Mouse (Mus musculus): Measurements from ENCODE around the gene Ankra2.
A peak's percentile ranks its signal among the peaks of the same experiment; 100 is the strongest.

The Ankra2 gene

DNA sequence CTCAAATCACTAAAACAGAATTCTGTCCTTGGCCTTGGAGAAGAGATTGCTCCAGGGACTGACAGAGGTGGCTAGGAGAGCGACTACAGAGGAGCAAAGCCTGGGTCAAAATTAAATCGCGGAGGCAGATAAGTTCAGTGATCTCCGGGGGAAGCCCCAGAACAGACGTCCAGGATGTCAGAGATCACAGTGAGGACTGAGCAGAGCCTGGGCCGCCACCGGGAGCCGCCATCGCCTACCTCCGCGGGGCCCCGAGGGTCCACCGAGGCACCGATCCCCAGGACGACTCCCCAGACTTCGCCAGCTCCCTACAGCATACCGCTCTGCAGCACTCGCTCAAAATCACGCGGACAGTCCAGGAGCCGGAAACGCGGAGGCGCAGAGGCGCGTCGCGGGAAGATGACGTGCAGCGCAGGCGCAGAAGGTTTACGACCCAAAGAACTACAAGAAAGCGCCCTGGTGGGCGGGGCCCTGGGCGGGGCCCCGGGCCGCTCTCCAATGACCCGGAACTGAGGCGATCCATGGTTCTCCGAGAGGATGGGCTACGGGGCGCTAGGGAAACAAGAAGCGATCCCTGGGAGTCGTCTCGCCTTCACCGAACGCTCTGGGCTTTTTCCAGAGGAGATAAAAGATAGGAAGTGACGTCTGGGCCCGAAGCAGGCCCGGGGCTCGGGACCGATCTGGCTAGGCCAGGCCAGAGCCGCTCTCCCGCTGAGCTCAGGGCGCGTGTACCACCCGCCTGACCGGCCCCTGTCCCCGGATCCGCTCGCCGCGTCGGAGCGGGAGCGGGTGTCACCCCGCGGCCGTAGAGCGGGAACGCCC, at the start of gene Ankra2, which contains the start of gene Utp15:
Gene Ankra2, plus strand, starts transcription at position 439 of the 822 bp plus-strand sequence.
Gene Utp15, minus strand, starts transcription at position 406 of the 822 bp plus-strand sequence.
- DNase-seq = peak; percentile 96

- no peak for DNase-seq
These were observed 40.0 kb upstream of the Ankra2 start for GRCm38 (mm10) chr13:98222848-98223247.

GRCm38 (mm10) chr13:98226225-98226624, 36.6 kb upstream of the Ankra2 start:
- DNase-seq = no peak

DNA sequence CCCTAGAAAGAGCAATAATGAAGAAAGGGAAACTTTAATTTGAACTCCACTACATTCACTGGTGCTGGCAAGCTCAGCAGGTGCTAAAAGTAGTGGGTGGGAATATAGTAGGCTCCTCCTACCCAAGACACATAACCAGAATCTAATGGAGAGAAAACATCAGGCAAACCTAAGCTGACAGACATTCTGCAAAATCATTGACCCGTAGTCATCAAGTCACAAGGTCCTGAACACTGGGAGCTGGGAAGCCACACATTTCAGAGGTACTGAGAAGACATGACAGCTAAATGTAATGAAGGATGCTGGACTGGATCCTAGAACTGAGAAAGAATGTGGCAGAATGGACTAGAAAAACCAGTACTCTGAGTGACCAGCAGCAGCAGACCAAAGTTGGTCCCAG, 32.4 kb upstream of the Ankra2 start:
- DNase-seq = no peak

GRCm38 (mm10) chr13:98235451-98235850, 27.4 kb upstream of the Ankra2 start:
- no peak for DNase-seq

DNA sequence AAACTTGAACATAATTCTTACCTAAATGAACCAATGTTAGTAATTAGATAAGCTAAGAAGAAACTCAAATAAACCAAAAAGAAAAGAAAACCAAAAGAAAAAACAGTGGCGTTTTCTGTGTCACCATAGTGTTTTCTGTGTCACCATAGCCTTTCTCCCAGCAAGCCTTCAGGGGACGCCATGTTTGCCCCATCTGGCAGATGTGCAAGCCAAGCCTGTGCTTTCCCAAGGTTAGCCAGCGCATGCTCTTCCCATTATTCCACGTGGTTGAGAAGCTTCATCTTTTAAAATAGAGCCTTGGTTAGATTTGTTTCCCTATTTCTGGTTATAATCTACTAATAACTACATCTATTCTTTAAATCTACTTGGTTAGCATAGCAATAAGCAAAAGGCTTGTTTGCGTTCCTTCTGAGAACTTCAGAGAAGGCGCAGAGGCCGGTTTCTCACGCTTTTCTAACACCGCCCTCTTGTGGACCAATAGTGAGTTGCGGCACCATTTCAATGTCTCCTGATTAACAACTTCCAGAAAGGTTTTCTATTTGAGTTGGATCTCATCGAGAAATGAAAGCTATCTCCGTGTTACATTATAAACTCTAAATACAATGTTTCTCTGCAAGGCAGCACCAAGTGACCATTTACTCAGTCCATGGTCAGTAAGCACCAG, 22.8 kb upstream of the Ankra2 start:
- peak; percentile 17 to 42 for DNase-seq

DNA sequence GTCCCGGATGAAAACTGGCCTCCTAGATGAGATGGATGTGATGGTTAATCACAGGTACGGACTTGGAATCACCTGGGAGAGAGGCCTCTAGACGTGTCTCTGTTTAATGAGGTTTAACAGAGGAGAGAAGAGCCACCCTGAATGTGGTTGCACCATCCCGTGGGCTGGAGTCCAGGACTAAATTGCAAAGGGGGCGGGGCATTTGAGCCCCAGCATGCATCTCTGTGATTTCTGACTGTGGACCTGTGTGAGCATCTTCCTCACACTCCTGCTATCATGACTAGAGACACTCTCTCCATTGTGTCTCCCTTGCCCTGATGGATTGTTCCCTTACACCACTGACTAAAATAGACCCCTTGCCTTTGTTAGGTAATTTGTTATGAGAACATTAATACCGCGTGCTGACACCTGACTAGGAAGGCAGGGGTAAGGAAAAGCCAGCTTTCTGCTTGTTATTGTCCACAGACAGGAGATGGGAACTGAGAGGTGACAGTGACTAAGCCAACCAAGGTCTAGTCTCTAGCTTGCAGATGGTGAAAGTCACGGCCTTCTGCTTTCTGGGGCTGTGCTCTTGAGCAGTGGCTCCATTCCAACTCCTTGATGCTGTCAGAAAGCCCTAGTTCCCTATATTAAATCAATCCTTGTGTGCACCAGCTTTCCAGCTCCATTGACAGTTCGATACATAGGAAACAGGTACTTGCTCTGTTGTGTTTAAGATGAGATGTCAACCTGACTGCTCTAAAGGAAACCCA, 21.2 kb upstream of the Ankra2 start:
- DNase-seq = no peak

DNA sequence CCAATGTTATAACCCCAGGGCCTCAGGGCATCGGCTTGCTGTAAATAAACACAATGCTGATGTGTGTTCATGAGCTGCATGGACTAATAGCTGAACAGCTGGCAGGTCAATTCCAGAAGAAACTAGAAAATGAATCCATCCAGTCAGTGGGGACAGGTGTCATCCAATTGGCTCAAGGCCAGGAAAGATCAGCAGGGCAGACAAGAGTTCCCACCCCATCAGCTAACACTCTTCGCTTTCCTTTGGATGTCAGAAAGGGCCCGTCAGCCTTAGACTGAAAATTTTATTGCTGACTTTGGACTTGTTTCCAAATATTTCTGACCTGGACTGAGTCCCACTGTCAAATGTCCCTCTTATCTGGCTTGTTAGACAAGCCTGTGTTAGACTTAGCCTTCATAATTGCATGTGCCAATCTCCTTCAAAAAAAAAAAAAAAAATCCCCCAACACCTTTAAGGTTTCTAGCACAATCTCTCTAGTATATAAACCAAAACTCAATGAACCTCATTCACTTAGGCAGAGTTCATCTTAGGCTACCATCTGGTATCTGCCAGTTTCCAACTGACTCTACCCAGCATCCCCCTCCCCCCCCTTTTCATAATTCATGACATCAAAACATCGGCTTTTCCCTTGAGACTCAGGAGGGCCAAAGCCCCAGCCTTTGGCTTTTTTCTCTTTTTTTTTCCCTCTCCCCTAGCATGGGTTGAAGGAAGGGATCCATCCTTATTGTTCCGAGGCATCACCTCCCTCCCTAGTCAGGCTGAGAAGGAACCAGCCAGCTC, 18.1 kb upstream of the Ankra2 start:
- no peak for DNase-seq

- DNase-seq = no peak
These were observed 17.5 kb upstream of the Ankra2 start for GRCm38 (mm10) chr13:98245386-98245785.

- no peak for DNase-seq
These were observed 13.3 kb upstream of the Ankra2 start for GRCm38 (mm10) chr13:98249594-98249993.

DNA sequence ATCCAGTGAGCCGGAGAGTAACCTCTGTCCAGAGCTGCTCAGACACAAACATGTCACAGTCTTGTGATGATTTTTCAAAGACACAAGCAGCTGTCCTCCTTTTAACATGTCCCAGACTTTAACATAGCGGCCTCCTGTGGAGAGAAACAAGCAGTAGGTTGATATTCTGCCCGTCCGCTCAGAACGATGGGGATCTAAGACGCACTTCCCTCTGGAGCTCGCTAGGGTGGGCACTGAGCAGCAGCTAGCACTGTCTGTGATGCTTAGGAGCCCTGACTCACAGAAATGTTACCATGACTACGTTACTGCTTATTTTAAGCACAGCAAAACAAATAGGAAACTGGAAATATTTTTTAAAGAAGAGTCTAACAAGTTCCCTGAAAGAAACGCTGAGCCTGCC, 8.0 kb upstream of the Ankra2 start:
- no peak for DNase-seq

DNA sequence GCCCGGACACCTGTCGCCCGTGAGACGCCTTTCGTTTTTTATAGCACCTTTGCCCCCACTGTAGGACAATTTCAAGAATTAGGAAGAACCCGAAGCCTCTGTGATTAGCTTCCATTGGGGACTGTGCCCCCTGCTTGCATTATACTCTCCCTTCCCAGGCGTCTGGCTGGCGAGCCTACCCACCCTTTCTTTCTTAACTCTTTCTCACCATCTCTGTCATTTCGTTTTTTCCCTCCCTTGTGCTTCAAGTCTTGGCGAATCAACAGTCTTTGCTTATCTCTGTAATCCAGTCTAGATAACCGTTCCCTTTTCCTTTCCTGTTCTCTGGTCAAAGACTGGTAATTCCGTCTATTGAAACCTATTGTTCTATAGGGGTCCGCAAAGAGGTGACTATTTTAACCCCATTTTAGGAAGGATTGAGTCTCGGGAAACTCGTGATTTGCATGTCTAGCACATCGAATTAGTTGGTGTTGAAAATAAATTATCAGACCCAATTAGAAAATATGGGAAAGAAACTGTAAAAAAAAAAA, 649 bp downstream of the Ankra2 start:
- no peak for DNase-seq

GRCm38 (mm10) chr13:98264111-98264510, 1.2 kb downstream of the Ankra2 start:
- no peak for DNase-seq

DNA sequence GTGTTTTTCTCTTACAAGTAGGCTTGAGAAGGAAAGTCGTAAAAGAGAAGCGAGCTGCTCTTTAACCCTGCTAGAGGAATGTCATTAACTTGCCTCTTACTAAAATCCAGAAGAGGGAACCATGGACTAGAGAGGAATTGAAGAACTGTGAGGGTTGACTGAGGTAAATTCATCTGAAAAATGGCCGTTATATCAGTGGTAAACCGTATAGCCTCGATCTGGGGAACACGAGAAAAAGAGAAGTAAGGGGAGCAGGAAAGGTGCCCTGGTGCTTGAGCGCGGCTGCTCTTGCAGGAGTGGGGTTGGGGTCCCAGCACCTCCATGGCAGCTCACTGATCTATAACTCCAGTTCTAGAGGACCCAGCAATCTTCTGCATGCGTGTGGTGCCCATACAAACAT, 11.1 kb downstream of the Ankra2 start:
- no peak for DNase-seq

GRCm38 (mm10) chr13:98275646-98276045, 12.8 kb downstream of the Ankra2 start:
- DNase-seq = no peak

- DNase-seq = no peak
These were observed 13.4 kb downstream of the Ankra2 start for GRCm38 (mm10) chr13:98276253-98276652.

GRCm38 (mm10) chr13:98277501-98277900, 14.6 kb downstream of the Ankra2 start:
- DNase-seq = no peak

DNA sequence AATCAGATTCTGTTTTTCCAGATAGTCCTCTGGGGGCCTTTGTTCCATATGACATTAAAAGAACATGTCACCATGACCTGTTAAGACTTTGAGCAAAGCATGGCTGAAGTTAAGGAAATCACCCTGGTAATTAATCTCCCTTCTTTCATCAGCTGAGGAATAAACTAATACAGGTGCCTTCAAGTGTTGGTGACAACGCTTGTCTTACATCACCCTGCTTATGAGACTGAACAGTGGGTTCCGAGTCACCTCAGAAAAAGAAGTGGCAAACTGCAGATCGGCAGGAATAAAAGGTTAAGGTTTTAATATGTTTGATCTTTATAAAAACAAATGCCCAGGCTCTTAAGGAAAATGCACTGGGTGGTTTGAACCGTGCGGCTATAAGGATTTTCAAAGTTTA, 16.8 kb downstream of the Ankra2 start, which contains the start of gene Gm21976:
Gene Gm21976, plus strand, starts transcription at position 202 of the 400 bp plus-strand sequence.
- DNase-seq = no peak

DNA sequence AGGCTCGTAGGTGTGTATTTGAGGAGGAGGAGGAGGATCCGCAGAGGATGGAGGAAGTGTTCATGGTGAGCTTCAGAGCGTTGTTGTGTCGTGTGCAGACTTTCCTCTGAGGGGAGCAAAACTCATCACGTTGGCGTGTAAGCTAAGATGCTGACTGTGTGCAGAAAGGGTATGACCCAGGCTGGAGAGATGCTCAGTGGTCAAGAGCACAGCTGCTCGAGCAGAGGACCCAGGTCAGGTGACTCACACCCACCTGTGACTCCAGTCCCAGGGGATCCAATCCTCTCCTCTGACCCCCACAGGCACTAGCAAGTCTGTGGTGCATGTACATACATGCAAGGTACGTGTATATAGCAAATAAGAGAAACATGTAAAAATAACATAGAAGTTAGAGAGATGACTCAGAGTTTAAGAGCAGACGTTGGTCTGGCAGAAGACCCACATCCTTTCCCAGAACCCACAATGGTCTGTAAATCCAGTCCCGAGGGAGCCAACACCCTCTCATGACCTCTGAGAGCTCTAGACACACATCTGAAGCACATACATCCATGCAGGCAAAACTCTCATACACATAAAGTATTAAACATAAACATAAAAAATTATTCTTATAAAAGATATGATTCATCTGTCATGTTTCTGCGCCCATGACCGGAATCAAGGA, 18.2 kb downstream of the Ankra2 start:
- no peak for DNase-seq

GRCm38 (mm10) chr13:98290719-98291118, 27.8 kb downstream of the Ankra2 start:
- no peak for DNase-seq

GRCm38 (mm10) chr13:98291712-98292111, 28.8 kb downstream of the Ankra2 start:
- DNase-seq = no peak

GRCm38 (mm10) chr13:98296072-98296471, 33.2 kb downstream of the Ankra2 start:
- no peak for DNase-seq
